Mouse (Mus musculus) heart, adult 9 months (tissue): ENCODE data around the gene Mef2c.

ENCODE experiments used
- DNase-seq, 2 experiments: peaks; one replicate each; pipeline ENCODE4 v3.0.0; 2022; ENCODE audit warnings: low spot score in 2 of 2

The Mef2c gene

DNA sequence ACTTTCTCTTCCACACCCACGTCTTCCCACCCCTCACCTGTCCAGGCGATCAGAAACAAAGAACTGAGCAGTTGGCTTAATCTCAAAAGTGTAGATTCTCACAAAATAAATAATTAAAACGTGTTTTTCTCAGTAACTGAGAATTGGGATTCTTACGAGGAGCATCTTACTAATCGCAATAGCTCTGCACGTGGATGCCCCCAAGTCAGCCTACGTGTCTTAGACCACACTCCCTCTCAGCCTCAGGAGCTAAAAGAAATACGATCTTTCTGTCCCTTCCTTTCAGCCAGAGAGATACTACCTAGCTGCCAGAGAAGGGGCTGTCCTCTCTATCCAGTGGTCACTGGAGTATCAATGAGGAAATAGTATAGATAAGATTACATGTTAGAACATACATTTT lies 106.3 kb downstream of the Mef2c start:
- no peak for DNase-seq

DNA sequence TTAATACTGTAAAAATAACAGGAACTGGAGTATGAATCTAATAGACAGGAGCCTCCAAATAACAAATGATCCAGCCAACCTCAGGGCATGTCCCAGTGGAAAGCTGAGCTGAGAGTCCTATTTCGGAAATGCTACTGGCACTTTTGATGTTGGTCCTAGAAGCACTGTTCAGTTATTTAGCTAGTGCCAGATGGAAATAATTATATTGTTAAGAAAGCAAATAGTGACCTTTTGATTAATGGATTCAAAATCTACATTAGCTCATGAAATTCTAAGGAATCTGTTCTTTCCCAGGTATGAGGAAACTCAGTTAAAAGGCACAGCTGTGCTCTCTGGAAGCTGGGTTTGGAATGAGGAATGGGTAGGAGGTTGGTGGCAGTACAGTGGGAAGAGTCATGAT lies 108.4 kb downstream of the Mef2c start:
- no peak for DNase-seq

DNA sequence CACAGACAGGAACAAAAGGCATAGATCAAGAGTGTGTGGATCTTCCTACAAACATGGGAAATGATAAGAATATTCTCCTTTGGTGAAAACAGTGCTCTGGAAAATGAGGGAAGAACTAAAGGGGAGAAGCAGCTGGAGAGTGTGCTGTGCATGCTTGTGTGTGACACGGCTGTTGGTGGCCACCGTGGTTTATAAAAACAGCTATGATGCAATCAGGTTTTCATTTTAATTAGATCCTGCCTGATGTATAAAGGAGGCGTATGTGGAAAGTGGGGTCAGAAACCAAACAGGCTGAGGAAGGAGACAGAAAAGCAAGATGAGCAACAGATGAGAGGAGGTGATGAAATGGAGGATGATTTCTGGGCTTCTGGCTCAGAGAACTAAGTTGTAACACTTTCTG lies 112.0 kb downstream of the Mef2c start:
- no peak for DNase-seq

DNA sequence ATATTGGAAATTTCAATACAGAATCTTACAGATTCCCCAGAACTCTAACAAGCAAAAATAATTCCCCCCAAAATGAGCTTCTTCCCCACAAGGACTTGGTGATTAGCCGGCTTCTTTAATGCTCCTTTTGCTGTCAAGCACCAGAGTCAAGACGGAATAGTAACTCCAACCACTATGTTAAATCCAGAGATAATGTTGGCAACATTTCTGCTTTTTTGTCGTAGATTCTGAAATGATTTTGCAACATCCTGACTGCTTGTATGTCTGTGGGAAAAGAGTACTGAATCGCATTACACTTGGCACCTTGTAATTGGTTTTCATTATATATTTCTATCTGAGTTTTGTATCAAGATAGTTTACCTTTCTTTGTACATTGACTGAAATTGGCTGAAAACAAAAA lies 120.8 kb downstream of the Mef2c start:
- DNase-seq: no peak

DNA sequence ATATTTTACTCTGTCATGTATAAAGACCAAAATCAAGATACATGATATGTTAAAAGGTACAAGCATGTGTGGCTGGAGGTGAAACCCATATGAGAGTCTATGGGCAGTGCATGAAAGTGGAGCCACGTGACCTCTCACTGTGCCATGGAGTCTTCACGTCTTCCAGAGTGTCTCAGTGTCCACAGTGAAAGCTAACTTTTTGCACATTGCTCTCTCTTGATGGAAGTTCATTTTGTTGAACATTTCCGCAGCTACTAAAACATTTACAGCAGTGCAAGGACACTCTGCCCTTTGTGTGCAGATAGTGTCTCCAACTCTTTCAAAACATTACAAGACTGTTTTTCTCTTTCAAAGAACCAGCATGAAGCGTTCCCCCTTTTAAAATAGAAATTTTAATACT lies 123.6 kb downstream of the Mef2c start:
- DNase-seq: no peak

DNA sequence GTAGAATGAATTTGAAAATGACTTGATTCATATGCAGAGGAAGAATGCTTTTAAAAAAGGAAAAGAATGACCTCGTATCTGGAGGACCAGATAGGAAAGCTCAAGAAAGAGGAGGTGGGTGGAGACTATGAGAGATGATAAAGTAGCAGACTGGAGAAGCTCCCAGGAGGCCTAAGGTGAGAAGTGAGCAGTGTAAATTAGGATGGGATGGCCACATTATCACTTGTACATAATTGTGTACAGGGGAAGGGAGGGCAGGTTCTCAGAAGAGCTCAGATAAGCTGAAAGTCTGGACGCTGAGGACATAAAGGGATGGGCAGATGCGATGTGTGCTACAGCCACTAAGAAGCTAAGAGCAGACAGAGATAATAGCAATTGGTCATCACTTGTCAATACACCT lies 124.3 kb downstream of the Mef2c start:
- no peak for DNase-seq

DNA sequence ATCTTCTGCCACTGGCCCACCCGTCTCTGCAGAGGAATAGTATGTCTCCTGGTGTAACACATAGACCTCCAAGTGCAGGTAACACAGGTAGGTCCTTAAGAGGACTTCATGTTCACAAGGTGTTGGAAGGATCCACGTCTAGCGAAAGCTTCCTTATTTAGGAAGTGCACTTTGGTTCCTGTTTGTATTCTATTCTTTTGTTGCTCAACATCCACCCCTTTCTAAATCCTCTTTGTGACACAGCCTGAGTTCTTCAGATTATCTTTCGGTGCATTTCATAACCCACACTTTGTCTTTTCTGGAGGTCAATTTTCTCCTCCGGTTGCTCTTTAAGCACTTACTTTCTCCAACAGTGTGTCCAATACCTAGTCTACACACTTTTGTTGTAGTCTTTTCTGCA lies 129.3 kb downstream of the Mef2c start:
- no peak for DNase-seq

DNA sequence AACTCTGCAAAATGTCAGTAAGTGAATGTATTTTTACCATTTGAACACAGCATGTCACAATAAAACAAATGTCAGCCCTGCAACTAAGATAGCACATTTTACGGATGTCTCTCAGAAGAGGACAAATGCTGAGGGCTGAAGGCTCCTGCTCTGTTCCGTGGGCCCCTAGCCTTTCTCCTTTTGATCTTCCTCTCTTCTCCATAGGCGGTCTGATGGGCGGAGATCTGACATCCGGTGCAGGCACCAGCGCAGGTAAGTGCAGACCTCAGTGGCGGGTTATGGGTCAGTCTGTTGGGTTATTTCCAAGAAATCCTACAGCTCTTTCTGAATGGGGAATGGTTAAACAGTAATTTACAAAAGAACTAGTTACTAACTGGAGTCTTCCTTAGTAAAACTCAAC lies 131.4 kb downstream of the Mef2c start:
- no peak for DNase-seq

DNA sequence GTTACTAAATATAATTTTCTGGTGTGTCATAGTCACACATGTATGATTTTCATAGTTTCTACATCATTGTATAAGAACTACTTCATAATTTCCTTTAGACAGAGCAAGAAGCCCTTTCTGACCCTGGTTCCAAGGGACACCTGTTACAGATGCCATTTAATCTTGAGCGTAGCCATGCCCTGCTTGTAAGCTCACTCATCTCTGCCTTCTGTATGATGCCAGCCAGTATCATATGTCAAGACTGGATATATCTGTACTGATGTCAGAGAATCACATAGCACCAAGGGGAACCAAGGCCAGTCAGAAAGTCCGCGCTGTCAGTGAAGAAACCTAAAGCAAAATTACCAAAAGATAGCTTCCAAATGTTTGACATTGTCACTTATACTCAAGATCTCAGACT lies 133.8 kb downstream of the Mef2c start:
- no peak for DNase-seq

DNA sequence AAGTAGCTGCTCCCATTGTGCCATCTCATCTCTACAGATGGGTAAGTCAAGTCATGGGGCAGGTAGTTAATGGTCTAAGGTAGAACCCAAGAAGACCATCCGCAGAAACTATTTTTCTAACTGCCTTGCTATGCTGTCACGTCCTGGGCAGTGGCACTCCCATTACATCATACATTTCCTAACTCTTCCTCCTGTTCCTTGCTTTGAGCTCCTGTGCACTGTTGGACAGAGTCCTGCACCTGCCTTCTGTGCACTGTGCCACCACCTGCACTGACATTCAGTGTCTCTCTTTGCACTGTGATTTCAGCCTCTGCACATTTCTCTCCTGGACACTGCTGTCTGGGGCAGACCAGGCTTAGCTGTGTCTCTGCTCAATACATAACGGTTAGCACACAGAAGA lies 134.9 kb downstream of the Mef2c start:
- DNase-seq: no peak

DNA sequence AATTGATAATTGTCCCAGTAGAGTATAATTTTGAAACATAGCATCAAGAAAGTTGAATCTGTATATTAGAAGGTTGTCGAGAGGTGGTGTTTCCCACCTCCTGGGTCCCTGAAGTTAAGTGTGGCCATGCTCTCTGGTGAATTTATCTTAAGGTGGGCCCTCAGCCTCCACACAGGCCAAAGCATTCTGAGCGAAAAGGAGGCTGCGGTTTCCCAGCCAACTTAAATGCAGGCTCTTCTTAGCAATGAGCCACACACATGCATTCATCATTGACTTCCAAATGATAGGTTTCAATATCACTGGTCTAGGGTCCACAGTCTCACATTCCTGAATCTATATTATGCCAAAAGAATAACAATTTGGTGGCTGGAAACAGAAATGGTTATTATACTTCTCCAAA lies 145.2 kb downstream of the Mef2c start:
- DNase-seq: no peak

DNA sequence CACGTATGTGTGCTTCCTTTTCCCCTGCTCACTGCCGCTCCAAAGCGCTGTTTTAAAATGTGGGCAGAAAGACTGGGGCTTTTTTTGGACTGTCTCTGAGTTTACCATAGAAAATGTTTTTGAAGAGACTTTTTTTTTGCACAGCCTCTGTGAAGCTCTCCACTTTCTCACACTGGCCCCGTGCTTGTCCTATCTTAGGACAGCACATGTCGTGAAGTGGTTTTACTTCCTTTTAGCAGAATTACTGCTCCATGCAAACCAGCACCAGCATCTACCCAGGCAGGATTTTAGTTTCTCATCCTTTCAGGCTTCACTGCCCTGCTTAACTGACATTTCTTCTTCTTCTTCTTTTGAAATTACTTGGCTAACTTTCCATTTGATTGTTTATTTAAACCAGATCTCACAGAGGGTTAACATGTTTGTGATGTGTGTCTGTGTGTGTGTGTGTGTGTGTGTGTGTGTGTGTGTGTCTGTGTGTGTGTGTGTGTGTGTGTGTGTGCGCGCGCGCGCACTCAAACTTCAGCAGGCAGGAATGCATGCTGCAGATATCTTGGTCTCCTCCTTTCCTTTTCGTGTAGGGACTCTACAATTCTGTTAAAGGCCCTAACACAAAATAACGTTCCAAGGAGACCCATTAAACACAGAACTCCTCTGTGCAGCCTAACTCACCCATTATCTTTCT lies 146.1 kb downstream of the Mef2c start:
- DNase-seq: peak; percentile 7 to 40

DNA sequence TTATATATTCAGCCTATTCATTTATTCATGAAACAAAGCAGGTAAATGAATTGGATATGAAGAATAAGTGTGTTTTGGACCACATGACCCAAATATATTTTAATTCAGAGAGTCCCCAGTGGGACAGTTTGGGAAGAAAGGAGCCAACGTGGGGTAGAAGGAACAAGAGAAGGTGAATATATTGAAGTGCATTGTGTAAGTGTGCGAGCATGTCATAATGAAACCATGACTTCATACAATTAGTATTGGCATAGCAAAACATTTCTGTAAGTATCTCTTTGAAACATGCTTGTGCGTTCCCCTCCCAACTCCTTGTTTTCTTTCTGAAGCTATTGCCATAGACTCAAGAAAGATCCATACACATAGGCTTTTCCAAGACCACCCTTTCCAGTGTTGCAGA lies 147.0 kb downstream of the Mef2c start:
- DNase-seq: no peak

DNA sequence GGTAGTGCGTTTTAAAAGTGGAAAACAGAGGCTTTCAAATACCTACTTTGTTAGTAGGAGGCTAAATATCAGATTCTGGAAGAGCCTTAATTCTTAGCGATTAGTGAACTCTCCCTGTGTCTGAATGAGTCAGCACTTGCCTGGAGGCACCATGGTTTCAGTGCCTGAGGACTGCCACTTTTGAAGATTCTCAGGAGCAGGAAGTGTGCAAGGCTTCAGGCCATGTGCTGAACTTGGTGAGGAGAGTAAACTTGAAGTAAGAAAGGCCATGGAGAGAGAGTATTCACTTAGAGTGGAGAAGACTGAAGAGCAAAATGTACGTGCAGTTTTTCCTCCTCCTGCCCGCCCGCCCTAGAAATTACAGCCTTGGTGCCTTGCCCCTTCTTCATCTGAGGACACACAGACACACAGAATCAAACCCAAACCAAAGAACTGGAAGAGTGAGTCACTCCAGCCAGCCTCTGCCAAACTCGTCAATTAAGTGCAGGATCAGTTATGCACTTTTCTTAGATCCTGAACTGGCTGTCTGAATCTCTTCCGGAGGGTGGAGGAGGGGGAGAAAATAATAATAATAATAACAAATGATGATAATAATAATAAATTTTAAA lies 148.2 kb downstream of the Mef2c start:
- peak; percentile 11 to 12 for DNase-seq

DNA sequence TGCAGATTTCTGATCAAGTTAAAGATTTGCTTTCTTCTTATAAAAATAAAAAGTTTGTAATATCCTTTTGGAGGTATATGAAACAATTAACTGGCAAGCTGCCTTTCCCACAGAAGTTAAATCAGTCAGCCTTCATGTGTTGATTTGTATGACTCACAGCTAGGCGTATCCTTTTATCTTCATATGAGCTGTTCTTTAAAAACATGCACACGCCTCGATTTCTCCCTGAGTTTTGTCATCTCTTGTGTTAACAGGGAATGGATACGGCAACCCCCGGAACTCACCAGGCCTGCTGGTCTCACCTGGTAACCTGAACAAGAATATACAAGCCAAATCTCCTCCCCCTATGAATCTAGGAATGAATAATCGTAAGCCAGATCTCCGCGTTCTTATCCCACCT lies 148.7 kb downstream of the Mef2c start:
- peak; percentile 17 for DNase-seq

DNA sequence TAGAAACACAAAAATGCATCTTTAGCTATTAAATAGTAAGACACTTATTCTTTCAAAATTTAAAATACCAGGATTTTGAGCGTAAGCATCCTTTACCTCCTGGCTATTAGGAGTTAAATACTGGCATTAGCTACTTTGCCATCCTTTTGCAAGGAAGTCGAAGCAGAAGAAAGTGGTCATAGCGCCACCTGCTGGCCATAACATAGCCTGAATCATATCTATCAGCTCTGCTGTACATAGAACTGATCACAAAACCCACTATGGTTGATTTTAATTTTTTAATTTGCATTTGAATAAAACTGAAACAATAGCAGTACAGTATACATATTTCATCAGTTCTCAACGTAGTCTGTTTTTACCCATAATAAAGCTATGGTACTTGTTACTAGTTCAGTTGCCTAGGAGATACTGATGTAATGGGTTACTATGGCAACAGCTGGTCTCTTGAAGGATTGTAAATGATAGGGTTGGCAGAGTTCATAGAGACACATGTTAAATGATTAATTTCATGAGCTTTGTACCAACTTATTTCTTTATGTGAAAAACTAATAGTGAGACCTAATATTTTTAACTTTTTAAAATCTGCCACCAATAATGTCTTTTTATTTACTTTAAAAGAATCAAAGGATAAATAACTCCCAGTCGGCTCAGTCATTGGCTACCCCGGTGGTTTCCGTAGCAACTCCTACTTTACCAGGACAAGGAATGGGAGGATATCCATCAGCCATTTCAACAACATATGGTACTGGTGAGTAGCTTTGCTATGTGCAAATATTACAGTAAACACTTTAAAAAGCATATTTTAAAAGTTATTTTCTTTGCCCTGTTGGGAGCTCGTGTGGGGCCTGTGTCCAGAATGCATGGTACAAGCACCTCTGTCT lies 151.3 kb downstream of the Mef2c start:
- peak; percentile 40 to 79 for DNase-seq

DNA sequence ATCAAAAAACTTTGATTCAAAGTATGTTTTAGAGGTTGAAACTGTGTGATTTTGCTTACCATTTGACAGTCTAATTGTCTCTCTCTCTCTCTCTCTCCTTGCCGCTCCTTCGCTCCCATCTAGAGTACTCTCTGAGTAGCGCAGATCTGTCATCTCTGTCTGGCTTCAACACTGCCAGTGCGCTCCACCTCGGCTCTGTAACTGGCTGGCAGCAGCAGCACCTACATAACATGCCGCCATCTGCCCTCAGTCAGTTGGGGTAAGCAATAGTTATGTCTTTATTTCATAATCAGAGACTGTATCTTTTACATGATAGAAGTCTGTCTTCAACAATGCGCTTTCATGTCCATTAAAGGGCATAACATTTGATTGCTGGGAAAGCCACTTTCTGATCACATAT lies 152.3 kb downstream of the Mef2c start:
- DNase-seq: no peak

DNA sequence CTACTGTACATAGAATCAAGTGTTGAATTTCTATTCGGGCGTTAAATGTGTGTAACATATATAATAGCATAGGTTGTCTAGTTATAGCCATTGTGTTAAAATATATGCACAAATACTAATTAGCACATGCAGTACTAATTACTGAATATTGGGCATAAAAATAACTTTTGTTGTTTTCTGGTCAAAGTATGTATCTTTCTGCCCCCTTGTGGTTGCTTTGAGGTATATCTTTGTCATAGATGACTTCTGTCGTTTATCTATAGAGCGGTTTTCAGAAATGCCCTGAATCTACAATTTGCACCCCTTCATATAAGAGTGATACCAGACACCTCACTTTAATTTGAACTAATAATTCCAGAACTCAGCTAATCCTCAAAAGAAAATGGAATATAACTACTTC lies 152.9 kb downstream of the Mef2c start:
- DNase-seq: peak in 1 of 2 experiments; percentile 4

DNA sequence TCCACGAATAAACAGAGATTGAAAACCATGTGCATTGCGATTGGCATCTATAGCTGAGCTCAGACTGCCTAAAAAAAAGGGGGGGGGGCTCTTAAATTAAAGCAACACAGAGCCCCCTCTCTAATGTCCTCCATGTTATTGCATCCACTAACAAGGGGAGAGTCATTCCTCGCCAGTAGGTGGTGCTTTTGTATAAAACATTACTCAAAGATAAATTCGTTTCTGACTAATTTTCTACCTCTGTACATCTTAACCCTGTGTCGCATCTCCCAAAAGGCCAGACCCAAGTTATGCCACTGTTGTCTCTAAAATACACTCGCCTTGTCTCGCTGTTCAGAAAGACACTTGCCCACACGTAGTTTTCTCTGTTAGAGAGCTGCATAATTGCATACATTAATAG lies 156.9 kb downstream of the Mef2c start:
- DNase-seq: no peak

DNA sequence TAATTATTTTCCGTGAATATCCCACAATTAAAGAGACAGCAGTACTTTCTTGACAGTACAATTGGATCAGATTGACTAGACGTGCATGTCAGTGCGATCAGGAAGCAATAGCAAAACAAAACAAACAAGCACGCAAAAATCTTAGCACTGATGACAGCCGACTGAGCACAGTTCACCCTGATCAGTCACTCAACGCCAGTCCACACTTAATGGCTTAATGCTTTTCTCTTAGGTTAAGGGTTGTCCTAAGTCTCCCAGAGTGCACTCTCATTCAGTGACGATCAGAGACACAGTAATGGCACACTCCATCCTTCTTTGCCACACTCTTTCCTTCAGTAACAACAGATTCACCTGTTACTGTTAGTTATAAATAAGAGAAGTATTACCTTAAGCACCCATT lies 157.3 kb downstream of the Mef2c start:
- no peak for DNase-seq

DNA sequence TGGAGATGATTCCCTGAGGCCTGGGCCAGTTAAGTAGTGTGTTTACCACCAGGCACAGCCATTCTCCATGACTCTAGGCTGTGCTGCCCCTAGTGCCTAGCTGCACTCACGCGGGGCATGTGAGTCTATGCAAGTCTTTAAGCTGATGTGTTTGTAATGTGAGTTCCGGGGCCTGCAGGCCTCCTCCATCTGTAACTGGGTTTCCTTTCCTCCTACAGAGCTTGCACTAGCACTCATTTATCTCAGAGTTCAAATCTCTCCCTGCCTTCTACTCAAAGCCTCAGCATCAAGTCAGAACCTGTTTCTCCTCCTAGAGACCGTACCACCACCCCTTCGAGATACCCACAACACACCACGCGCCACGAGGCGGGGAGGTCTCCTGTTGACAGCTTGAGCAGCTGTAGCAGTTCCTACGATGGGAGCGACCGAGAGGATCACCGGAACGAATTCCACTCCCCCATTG lies 158.3 kb downstream of the Mef2c start:
- no peak for DNase-seq

DNA sequence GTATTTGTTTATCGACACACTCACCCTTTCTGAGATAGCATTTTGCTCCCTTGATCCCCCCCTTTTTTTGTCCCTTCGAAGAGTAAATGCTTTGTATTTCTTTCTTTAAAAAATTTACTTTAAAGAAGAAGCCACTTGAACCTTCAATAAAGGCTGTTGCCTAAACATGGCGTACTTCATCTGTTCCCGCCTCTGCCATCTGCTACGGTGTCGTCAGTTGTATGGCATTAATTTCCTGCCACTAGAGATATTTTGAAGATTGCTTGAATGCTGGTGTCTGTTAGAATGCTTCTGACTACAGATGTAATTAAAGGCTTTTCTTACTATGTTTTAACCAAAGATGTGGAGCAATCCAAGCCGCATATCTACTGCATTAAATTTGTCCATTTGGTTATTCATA lies 162.3 kb downstream of the Mef2c start:
- DNase-seq: no peak

DNA sequence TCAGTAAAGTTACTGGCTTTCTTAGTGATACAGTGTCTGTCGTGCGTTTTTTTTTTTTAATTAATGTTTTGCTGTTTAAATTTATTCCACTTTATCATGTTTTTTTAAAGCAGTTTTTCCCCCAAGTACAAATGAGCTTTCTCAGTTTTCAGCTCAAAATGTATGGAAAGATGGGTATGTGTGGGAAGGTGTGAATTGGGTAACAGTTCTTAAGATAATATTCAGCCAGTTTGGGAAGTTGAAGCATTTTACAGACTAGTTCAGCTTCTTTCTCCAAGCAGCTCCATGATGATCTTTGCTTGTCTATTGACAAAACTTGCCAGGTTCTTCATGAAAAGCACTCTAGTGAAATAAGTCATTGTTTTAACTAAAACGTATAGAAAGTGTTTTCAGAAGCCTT lies 163.2 kb downstream of the Mef2c start:
- DNase-seq: no peak
